Mouse (Mus musculus) neural tube, embryonic 13.5 days (tissue): ENCODE results near the gene Pgpep1l. TPM values are rescaled to one million over a fixed set of nuclear protein-coding genes. Genes with fewer than 3 reads are reported as not detected.
"Not testable (repeated sequence)": the region's sequence is repeated elsewhere in the genome, so short reads cannot be mapped to it uniquely, and the experiment has no call there.

Experiments used
- ATAC-seq: fragments of 200-750 bp; cut with Nextera tagmentation; 2 replicates; pipeline ENCODE4 v1.8.0; 2017; ENCODE audit warnings: low read depth, mild to moderate bottlenecking, moderate TSS enrichment, moderate library complexity
- H3K27ac ChIP-seq: fragments of 300-500 bp; sonication (generic); replicated peaks from 2 replicates; pipeline ENCODE4 v1.5.1; 2015; ENCODE audit warnings: moderate library complexity, mild to moderate bottlenecking, inconsistent platforms
- H3K27me3 ChIP-seq: fragments of 300-500 bp; sonication (generic); 2 replicates; pipeline ENCODE4 v1.6.1; 2015; ENCODE audit warnings: mild to moderate bottlenecking, inconsistent platforms
- H3K36me3 ChIP-seq: fragments of 300-500 bp; sonication (generic); 2 replicates; pipeline ENCODE4 v1.6.1; 2015; ENCODE audit warnings: mild to moderate bottlenecking, inconsistent platforms
- H3K4me1 ChIP-seq: fragments of 300-500 bp; sonication (generic); replicated peaks from 2 replicates; pipeline ENCODE4 v1.6.1; 2015; ENCODE audit warnings: inconsistent platforms
- H3K4me2 ChIP-seq: fragments of 300-500 bp; sonication (generic); 2 replicates; pipeline ENCODE4 v1.6.1; 2015; ENCODE audit warnings: inconsistent platforms, mild to moderate bottlenecking, moderate library complexity
- H3K4me3 ChIP-seq: fragments of 300-500 bp; sonication (generic); 2 replicates; pipeline ENCODE4 v1.5.1; 2015; ENCODE audit warnings: mild to moderate bottlenecking, inconsistent platforms
- H3K9ac ChIP-seq: fragments of 300-500 bp; sonication (generic); 2 replicates; pipeline ENCODE4 v1.6.1; 2015; ENCODE audit warnings: moderate library complexity, mild to moderate bottlenecking, inconsistent platforms
- H3K9me3 ChIP-seq: fragments of 300-500 bp; sonication (generic); 2 replicates; pipeline ENCODE4 v1.6.1; 2016; ENCODE audit warnings: inconsistent platforms
- WGBS: fragments of 180-500 bp; shearing (Covaris S2); methylation state at CpG from one replicate; pipeline ENCODE4 v1.1.7; 2015; 5-methylcytosine and 5-hydroxymethylcytosine counted together
- polyA plus RNA-seq: library from polyadenylated mRNA; unstranded; fragments of >200 nt; fragmentation: Nextera tagmentation; extraction: Ambion mirVana; gene quantifications from 2 replicates; pipeline ENCODE4 v1.2.1, GENCODE M21; 2015

Gene Pgpep1l
- polyA plus RNA-seq, 1 experiment from 2014 or later: not detected

- Histone ChIP-seq H3K4me3 (no peak overlapping the region), H3K27ac (no peak overlapping the region), H3K27me3 (no peaks in the 10 kb centered on the region), H3K4me2 (no peak overlapping the region), H3K9ac (no peak overlapping the region), H3K36me3 (no peaks in the 10 kb centered on the region), H3K9me3 (no peaks in the 10 kb centered on the region), H3K4me1 (no peaks in the 10 kb centered on the region)
- ATAC-seq: no peak
- WGBS: 76% methylated on average over 16 of the region's 16 CpGs
These were observed 30.2 kb upstream of the Pgpep1l start for GRCm38 (mm10) chr7:68293997-68294789.

GRCm38 (mm10) chr7:68291603-68292002 lies 27.6 kb upstream of the Pgpep1l start:
- no peaks in the 10 kb centered on the region for H3K4me1 ChIP-seq
- ATAC-seq: no peak
- H3K4me2 ChIP-seq: no peak overlapping the region
- H3K4me3 ChIP-seq: no peak overlapping the region
- H3K27ac ChIP-seq: no peak overlapping the region
- no peaks in the 10 kb centered on the region for H3K27me3 ChIP-seq
- no peaks in the 10 kb centered on the region for H3K9me3 ChIP-seq
- 84% methylated on average over 1 of the region's 1 CpGs for WGBS
- no peak overlapping the region for H3K9ac ChIP-seq
- no peaks in the 10 kb centered on the region for H3K36me3 ChIP-seq

DNA sequence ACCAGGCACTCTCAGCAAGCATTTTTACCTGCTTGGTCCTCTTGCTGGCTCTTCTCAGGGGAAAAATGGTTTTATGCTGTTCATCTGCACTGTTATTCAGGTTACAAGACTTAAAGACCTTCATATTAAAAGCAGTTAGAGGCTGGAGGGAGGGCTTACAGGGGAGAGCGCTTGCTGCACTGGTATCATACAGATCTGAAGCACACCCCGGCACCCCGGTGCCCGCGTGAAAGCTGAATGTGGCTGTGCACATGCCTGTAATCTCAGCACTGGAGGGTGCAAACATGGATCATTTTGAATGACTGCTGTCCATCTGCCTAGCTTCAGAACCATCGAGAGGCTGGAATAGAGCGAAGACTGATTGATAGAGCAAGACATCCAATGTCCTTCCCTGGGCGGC lies 25.0 kb upstream of the Pgpep1l start:
- Histone ChIP-seq H3K9me3 (no peaks in the 10 kb centered on the region), H3K27me3 (no peaks in the 10 kb centered on the region), H3K4me2 (no peak overlapping the region), H3K4me1 (no peaks in the 10 kb centered on the region), H3K9ac (no peak overlapping the region), H3K27ac (no peak overlapping the region), H3K36me3 (no peaks in the 10 kb centered on the region), H3K4me3 (no peak overlapping the region)
- WGBS: 94% methylated on average over 8 of the region's 8 CpGs
- no peak for ATAC-seq

- H3K4me2 ChIP-seq, H3K4me1 ChIP-seq, H3K4me3 ChIP-seq, ATAC-seq, H3K9me3 ChIP-seq, H3K27me3 ChIP-seq, H3K9ac ChIP-seq, H3K27ac ChIP-seq, H3K36me3 ChIP-seq: not testable (repeated sequence)
- 88% methylated on average over 4 of the region's 4 CpGs for WGBS
These were observed 24.0 kb upstream of the Pgpep1l start for GRCm38 (mm10) chr7:68288000-68288399.

DNA sequence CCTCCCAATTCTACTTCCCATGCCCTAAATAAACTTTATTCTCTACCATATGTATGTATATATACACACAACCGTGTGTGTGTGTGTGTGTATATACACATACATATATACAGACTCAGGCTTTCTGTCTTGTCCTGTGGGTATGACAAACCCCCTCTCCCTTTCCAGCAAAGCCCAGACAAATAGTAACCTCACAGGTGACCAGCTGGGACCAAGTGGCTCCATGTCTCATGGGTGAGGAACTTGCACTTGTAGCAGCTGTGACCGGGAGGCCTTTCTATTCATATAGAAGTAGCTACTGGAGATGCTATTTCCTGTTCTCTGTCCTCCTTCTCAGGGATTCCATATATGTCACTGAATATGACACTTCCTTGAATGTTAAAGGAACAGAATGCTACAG lies 23.5 kb upstream of the Pgpep1l start:
- Histone ChIP-seq H3K4me2 (no peak overlapping the region), H3K36me3 (no peaks in the 10 kb centered on the region), H3K27ac (no peak overlapping the region), H3K4me3 (no peak overlapping the region), H3K9ac (no peak overlapping the region), H3K9me3 (no peaks in the 10 kb centered on the region), H3K27me3 (no peaks in the 10 kb centered on the region), H3K4me1 (no peaks in the 10 kb centered on the region)
- no peak for ATAC-seq
- 84% methylated on average over 2 of the region's 2 CpGs for WGBS

GRCm38 (mm10) chr7:68286526-68287481 lies 22.8 kb upstream of the Pgpep1l start:
- WGBS: 95% methylated on average over 24 of the region's 24 CpGs
- no peaks in the 10 kb centered on the region for H3K27me3 ChIP-seq
- H3K36me3 ChIP-seq: no peaks in the 10 kb centered on the region
- H3K4me2 ChIP-seq: no peak overlapping the region
- H3K9ac ChIP-seq: no peak overlapping the region
- H3K9me3 ChIP-seq: no peaks in the 10 kb centered on the region
- H3K4me3 ChIP-seq: no peak overlapping the region
- ATAC-seq: no peak
- H3K27ac ChIP-seq: no peak overlapping the region
- H3K4me1 ChIP-seq: no peaks in the 10 kb centered on the region

GRCm38 (mm10) chr7:68285851-68286298 lies 21.8 kb upstream of the Pgpep1l start:
- ATAC-seq: no peak
- no peak overlapping the region for H3K9ac ChIP-seq
- H3K36me3 ChIP-seq: no peaks in the 10 kb centered on the region
- H3K27me3 ChIP-seq: no peaks in the 10 kb centered on the region
- 81% methylated on average over 8 of the region's 8 CpGs for WGBS
- no peak overlapping the region for H3K4me3 ChIP-seq
- no peak overlapping the region for H3K4me2 ChIP-seq
- no peaks in the 10 kb centered on the region for H3K4me1 ChIP-seq
- no peaks in the 10 kb centered on the region for H3K9me3 ChIP-seq
- H3K27ac ChIP-seq: no peak overlapping the region

DNA sequence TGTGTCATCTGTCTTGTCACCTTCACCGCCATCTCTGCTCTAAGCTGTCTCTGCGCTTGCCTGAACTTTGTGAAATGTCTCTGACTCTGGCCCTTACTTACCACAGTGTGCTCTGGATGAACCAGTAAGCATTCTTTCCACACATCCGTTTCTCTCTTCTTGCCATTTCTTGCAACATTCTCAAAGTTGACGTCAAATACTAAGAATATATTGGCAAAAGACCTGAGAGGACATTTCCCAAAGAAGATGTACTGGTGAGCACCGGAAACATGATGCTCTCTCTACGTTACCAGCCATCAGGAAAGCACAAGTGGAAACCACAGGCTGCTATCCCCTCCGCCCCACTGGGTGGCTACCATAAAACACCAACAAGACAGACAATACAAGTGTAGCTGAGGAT lies 19.7 kb upstream of the Pgpep1l start:
- no peak for ATAC-seq
- WGBS: 74% methylated on average over 7 of the region's 7 CpGs
- H3K9ac ChIP-seq: no peak overlapping the region
- H3K4me2 ChIP-seq: no peak overlapping the region
- H3K4me1 ChIP-seq: no peaks in the 10 kb centered on the region
- H3K9me3 ChIP-seq: no peaks in the 10 kb centered on the region
- H3K36me3 ChIP-seq: no peaks in the 10 kb centered on the region
- no peak overlapping the region for H3K4me3 ChIP-seq
- H3K27ac ChIP-seq: no peak overlapping the region
- H3K27me3 ChIP-seq: 0 out of 2 replicates have a peak, but pooled peaks cover 2% of the 10 kb centered on the region

DNA sequence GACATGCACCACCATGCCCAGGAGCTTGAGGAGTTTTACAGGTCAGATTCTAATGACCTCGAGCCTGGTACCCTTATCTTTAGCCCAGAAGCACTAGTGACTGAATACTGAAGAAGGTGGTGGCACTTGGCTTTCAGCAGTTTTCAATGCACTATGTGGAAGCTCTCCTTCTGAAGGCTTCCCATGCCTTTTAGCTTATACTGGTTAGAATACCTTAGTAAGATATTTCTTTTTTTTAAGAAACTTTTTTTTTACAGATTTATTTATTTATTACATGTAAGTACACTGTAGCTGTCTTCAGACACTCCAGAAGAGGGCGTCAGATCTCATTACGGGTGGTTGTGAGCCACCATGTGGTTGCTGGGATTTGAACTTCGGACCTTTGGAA lies 19.1 kb upstream of the Pgpep1l start:
- H3K4me3 ChIP-seq, H3K9ac ChIP-seq, H3K27ac ChIP-seq, ATAC-seq, H3K27me3 ChIP-seq, H3K9me3 ChIP-seq, H3K4me2 ChIP-seq, H3K4me1 ChIP-seq, H3K36me3 ChIP-seq: not testable (repeated sequence)
- WGBS: 86% methylated on average over 4 of the region's 4 CpGs

GRCm38 (mm10) chr7:68282304-68283132 lies 18.5 kb upstream of the Pgpep1l start:
- H3K27me3 ChIP-seq: 0 out of 2 replicates have a peak, but pooled peaks cover 3% of the 10 kb centered on the region
- H3K4me2 ChIP-seq: no peak overlapping the region
- ATAC-seq: no peak
- H3K4me1 ChIP-seq: 0 out of 2 replicates have a peak, but pooled peaks cover under 1% of the 10 kb centered on the region
- no peak overlapping the region for H3K9ac ChIP-seq
- no peaks in the 10 kb centered on the region for H3K9me3 ChIP-seq
- H3K4me3 ChIP-seq: no peak overlapping the region
- 87% methylated on average over 22 of the region's 22 CpGs for WGBS
- no peaks in the 10 kb centered on the region for H3K36me3 ChIP-seq
- H3K27ac ChIP-seq: no peak overlapping the region

DNA sequence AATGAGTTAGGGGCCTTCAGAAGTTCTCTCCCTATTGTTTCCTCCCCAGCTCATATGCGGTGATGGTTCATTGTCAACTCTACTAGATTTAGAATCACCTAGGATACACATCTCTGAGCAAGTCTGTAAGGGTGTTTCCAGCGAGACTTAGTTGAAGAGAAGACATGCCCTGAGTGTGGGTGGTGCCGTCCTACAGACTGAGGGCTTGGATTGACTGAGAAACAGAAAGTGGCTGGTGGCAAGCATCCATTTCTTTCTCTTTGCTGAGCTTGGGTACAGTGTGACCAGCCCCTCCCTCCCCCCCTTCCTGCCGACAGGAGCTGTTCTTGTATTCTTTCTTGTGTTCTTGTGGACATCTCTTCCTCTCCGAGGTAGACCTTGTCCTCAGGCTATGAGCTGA lies 17.3 kb upstream of the Pgpep1l start:
- no peaks in the 10 kb centered on the region for H3K9me3 ChIP-seq
- no peak overlapping the region for H3K9ac ChIP-seq
- no peak overlapping the region for H3K4me3 ChIP-seq
- H3K27me3 ChIP-seq: peaks cover 6% of the 10 kb centered on the region
- no peak overlapping the region for H3K4me2 ChIP-seq
- ATAC-seq: no peak
- no peaks in the 10 kb centered on the region for H3K36me3 ChIP-seq
- no peak overlapping the region for H3K27ac ChIP-seq
- peaks cover 11% of the 10 kb centered on the region for H3K4me1 ChIP-seq
- 83% methylated on average over 5 of the region's 5 CpGs for WGBS
